Mouse (Mus musculus): ENCODE measurements around the gene Gm28047.

- TF ChIP-seq CTCF (IDR thresholded peaks at IDR 0.05; ENCODE audit: low read depth) (no peak), EP300 (IDR thresholded peaks at IDR 0.05; ENCODE audit: low read depth) (no peak)
Observed at GRCm38 (mm10) chr15:102485853-102486252, 139.0 kb downstream of the Gm28047 start.
